In the genomic region with DNA sequence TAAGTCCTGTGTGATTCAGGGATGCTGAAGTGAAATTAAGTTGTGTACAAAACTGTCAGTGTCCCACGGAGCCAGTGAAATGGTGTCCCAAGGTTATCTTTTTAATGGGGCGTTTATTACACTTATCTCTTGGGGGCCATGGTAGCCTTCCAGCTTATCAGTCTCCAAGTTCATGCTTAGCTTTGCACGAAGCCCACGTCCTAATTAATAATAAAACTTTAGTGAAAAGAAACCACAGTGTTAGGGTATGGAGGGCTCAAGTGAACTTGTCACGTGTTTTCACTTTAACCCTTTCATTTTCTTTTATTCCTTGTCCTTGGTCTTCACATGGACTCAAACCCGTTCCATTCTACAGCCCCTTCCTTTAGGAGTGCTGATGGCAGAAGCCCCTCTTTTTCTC, we compare ENCODE assay signal across 1 mouse cellular context.
TF ChIP-seq lines count a peak whose summit lies in the region.

No protein-coding gene starts in this region.

TF ChIP-seq in MEL, 35 proteins besides CTCF, POLR2A, EP300 and RAD21 (continued from another document):
- TF ChIP-seq ELF1 (IDR thresholded peaks at IDR 0.05; ENCODE audit: low read depth, low read length) (no peak), SIN3A (IDR thresholded peaks at IDR 0.05; ENCODE audit: low read length) (peak; percentile 42; the same call in 1 of the 2 replicates), NRF1 (IDR thresholded peaks at IDR 0.05; ENCODE audit: insufficient read depth, low read depth, low read length, poor library complexity, severe bottlenecking) (no peak), TAL1 (IDR thresholded peaks at IDR 0.05; ENCODE audit: low read length) (no peak), E2F4 (IDR thresholded peaks at IDR 0.05; ENCODE audit: borderline replicate concordance, low read depth, low read length) (no peak), MXI1 (IDR thresholded peaks at IDR 0.05; ENCODE audit: low read depth, low read length) (0 out of 2 replicates have a peak, but pooled peaks have one; percentile 50), CHD2 (IDR thresholded peaks at IDR 0.05; ENCODE audit: low read length) (no peak), ZKSCAN1 (IDR thresholded peaks at IDR 0.05; ENCODE audit: low read depth, low read length) (no peak), NELFE (IDR thresholded peaks at IDR 0.05; ENCODE audit: low read depth, low read length) (no peak), USF1 (IDR thresholded peaks at IDR 0.05; ENCODE audit: low read depth, low read length) (peak; percentile 77), UBTF (IDR thresholded peaks at IDR 0.05; ENCODE audit: borderline replicate concordance, insufficient read depth, low read depth, low read length) (no peak), KAT2A (conservative IDR thresholded peaks at IDR 0.05; ENCODE audit: low read depth, low read length) (no peak), ZC3H11A (IDR thresholded peaks at IDR 0.05; ENCODE audit: low read depth, low read length) (no peak), USF2 (IDR thresholded peaks at IDR 0.05; ENCODE audit: borderline replicate concordance in 1 of 2, insufficient read depth in 1 of 2, low read depth in 1 of 2, low read length in 2 of 2) (0 out of 4 replicates have a peak, but pooled peaks of 1 of the 2 experiments have one; percentile 25)
